Mouse (Mus musculus) liver, postnatal 0 days (tissue): Measurements from ENCODE around the gene Pbld2. TPM values are rescaled to one million over a fixed set of nuclear protein-coding genes. Genes with fewer than 3 reads are reported as not detected.

Experiments
- ATAC-seq: fragments of 200-750 bp; cut with Nextera tagmentation; 2 replicates; pipeline ENCODE4 v1.8.0; 2017; ENCODE audit warnings: mild to moderate bottlenecking, moderate library complexity
- DNase-seq: peaks from one replicate; pipeline ENCODE4 v3.0.0-alpha.2; 2016
- H3K27ac ChIP-seq: fragments of 300-500 bp; sonication (generic); 2 replicates; pipeline ENCODE4 v1.5.1; 2014; ENCODE audit warnings: antibody characterized with exemption, moderate library complexity, mild to moderate bottlenecking, low read depth
- H3K27me3 ChIP-seq: fragments of 300-500 bp; sonication (generic); 2 replicates; pipeline ENCODE4 v1.6.1; 2014; ENCODE audit warnings: low read length, control low read depth, mixed read lengths; ENCODE audit not compliant: insufficient read depth
- H3K36me3 ChIP-seq: fragments of 300-500 bp; sonication (generic); replicated peaks from 2 replicates; pipeline ENCODE4 v1.6.1; 2014; ENCODE audit warnings: mild to moderate bottlenecking, control low read depth, low read length, moderate library complexity, mixed read lengths; ENCODE audit not compliant: insufficient read depth
- H3K4me1 ChIP-seq: fragments of 300-500 bp; sonication (generic); 2 replicates; pipeline ENCODE4 v1.6.1; 2014; ENCODE audit warnings: antibody characterized with exemption, mild to moderate bottlenecking, control low read depth; ENCODE audit not compliant: insufficient read depth
- H3K4me2 ChIP-seq: fragments of 300-500 bp; sonication (generic); 2 replicates; pipeline ENCODE4 v1.6.1; 2014; ENCODE audit warnings: low read depth, mild to moderate bottlenecking, low read length, moderate library complexity, mixed read lengths
- H3K4me3 ChIP-seq: fragments of 300-500 bp; sonication (generic); 2 replicates; pipeline ENCODE4 v1.5.1; 2014; ENCODE audit warnings: low read depth, low read length
- H3K9ac ChIP-seq: fragments of 300-500 bp; sonication (generic); replicated peaks from 2 replicates; pipeline ENCODE4 v1.6.1; 2014; ENCODE audit warnings: mild to moderate bottlenecking, moderate library complexity
- H3K9me3 ChIP-seq: fragments of 300-500 bp; sonication (generic); 2 replicates; pipeline ENCODE4 v1.6.1; 2016; ENCODE audit warnings: mild to moderate bottlenecking, control low read depth, low read length, mixed read lengths
- CTCF ChIP-seq: sonication (generic); IDR thresholded peaks from 2 replicates; pipeline ENCODE4 v1.5.1; 2016; ENCODE audit warnings: antibody characterized with exemption, low read depth
- EP300 ChIP-seq: IDR thresholded peaks from 2 replicates; pipeline ENCODE4 v1.6.1; 2016; ENCODE audit warnings: antibody characterized with exemption, low read depth, mild to moderate bottlenecking
- WGBS: fragments of 180-500 bp; shearing (Covaris S2); extraction: QIAGEN DNeasy Blood & Tissue Kit; methylation state at CpG from one replicate; pipeline ENCODE4 v1.1.7; 2014; ENCODE audit not compliant: insufficient replicate concordance; 5-methylcytosine and 5-hydroxymethylcytosine counted together
- polyA plus RNA-seq: library from polyadenylated mRNA; unstranded; fragments of >200 nt; fragmentation: Nextera tagmentation; extraction: Ambion mirVana; gene quantifications from 2 replicates; pipeline ENCODE4 v1.2.1, GENCODE M21; 2015

The Pbld2 gene
- polyA plus RNA-seq, 1 experiment from 2014 or later, result 15.0 TPM

- ATAC-seq (no peak), DNase-seq (no peak)
- under 1% methylated on average over 27 of the region's 27 CpGs for WGBS
Observed at GRCm38 (mm10) chr10:63022541-63023120, 1.5 kb upstream of the Pbld2 start.

GRCm38 (mm10) chr10:63023121-63023748 lies 880 bp upstream of the Pbld2 start:
- TF ChIP-seq EP300 (no peak), CTCF (no peak)
- DNase-seq (peak; percentile 72), ATAC-seq (peak; percentile 46)
- H3K27ac ChIP-seq, result peak overlapping the region; percentile 100
- no peaks in the 10 kb centered on the region for H3K36me3 ChIP-seq
- H3K4me3 ChIP-seq, result peak overlapping the region; percentile 99
- peak overlapping the region; percentile 100 for H3K9ac ChIP-seq
- no peaks in the 10 kb centered on the region for H3K9me3 ChIP-seq
- peak overlapping the region; percentile 82 for H3K4me2 ChIP-seq
- no peaks in the 10 kb centered on the region for H3K27me3 ChIP-seq
- H3K4me1 ChIP-seq, result peaks cover 22% of the 10 kb centered on the region
- WGBS, result under 1% methylated on average over 58 of the region's 68 CpGs

More at GRCm38 (mm10) chr10:63022541-63023120, 1.5 kb upstream of the Pbld2 start:
- no peaks in the 10 kb centered on the region for H3K9me3 ChIP-seq
- H3K27me3 ChIP-seq, result no peaks in the 10 kb centered on the region
- H3K4me3 ChIP-seq, result peak overlapping the region; percentile 99
- H3K4me2 ChIP-seq, result peak overlapping the region; percentile 82
- peaks cover 4% of the 10 kb centered on the region; the same call in 1 of the 2 replicates for H3K36me3 ChIP-seq
- peak overlapping the region; percentile 100 for H3K27ac ChIP-seq
- TF ChIP-seq EP300, result no peak
- no peak for TF ChIP-seq CTCF
- peaks cover 22% of the 10 kb centered on the region for H3K4me1 ChIP-seq
- H3K9ac ChIP-seq, result peak overlapping the region; percentile 100

GRCm38 (mm10) chr10:63024580-63024910 lies 430 bp downstream of the Pbld2 start:
- Histone ChIP-seq H3K4me2 (peak overlapping the region; percentile 82), H3K4me1 (peaks cover 22% of the 10 kb centered on the region), H3K9ac (peak overlapping the region; percentile 100), H3K27me3 (no peaks in the 10 kb centered on the region), H3K27ac (peak overlapping the region; percentile 100), H3K9me3 (no peaks in the 10 kb centered on the region), H3K36me3 (no peaks in the 10 kb centered on the region), H3K4me3 (peak overlapping the region; percentile 99)
- ATAC-seq (peak; percentile 25), DNase-seq (peak; percentile 57)
- whole genome bisulfite sequencing, result under 1% methylated on average over 8 of the region's 8 CpGs
- TF ChIP-seq CTCF, result peak; percentile 66
- TF ChIP-seq EP300, result no peak

- no peak for TF ChIP-seq EP300
- TF ChIP-seq CTCF, result no peak
- Histone ChIP-seq H3K36me3 (no peaks in the 10 kb centered on the region), H3K27ac (peak overlapping the region; percentile 100; the same call in 1 of the 2 replicates), H3K9ac (no peak overlapping the region), H3K4me2 (peak overlapping the region; percentile 82), H3K27me3 (no peaks in the 10 kb centered on the region), H3K4me1 (peaks cover 22% of the 10 kb centered on the region), H3K9me3 (no peaks in the 10 kb centered on the region), H3K4me3 (peak overlapping the region; percentile 99; the same call in 1 of the 2 replicates)
- ATAC-seq (no peak), DNase-seq (no peak)
- WGBS, result 46% methylated on average over 2 of the region's 2 CpGs
Observed at GRCm38 (mm10) chr10:63025016-63025415, 901 bp downstream of the Pbld2 start.

GRCm38 (mm10) chr10:63025491-63026011 lies 1.4 kb downstream of the Pbld2 start:
- Histone ChIP-seq H3K4me2 (no peak overlapping the region), H3K4me1 (peaks cover 22% of the 10 kb centered on the region), H3K4me3 (no peak overlapping the region), H3K9ac (no peak overlapping the region), H3K36me3 (no peaks in the 10 kb centered on the region), H3K9me3 (no peaks in the 10 kb centered on the region), H3K27ac (0 out of 2 replicates have a peak overlapping the region, but pooled peaks have one; percentile 100), H3K27me3 (no peaks in the 10 kb centered on the region)
- WGBS, result 61% methylated on average over 6 of the region's 6 CpGs
- no peak for TF ChIP-seq EP300
- TF ChIP-seq CTCF, result no peak
- DNase-seq (no peak), ATAC-seq (no peak)

GRCm38 (mm10) chr10:63026156-63026794 lies 2.2 kb downstream of the Pbld2 start:
- no peaks in the 10 kb centered on the region for H3K36me3 ChIP-seq
- no peaks in the 10 kb centered on the region for H3K27me3 ChIP-seq
- H3K4me1 ChIP-seq, result peaks cover 17% of the 10 kb centered on the region
- DNase-seq (no peak), ATAC-seq (no peak)
- TF ChIP-seq CTCF (no peak), EP300 (no peak)
- H3K4me2 ChIP-seq, result no peak overlapping the region
- WGBS, result 76% methylated on average over 8 of the region's 8 CpGs
- no peak overlapping the region for H3K4me3 ChIP-seq
- H3K9me3 ChIP-seq, result no peaks in the 10 kb centered on the region
- H3K27ac ChIP-seq, result no peak overlapping the region
- no peak overlapping the region for H3K9ac ChIP-seq
